Mouse (Mus musculus) embryonic facial prominence, embryonic 11.5 days (tissue): ENCODE data around the gene Olfr1222. TPM values are rescaled to one million over a fixed set of nuclear protein-coding genes. Genes with fewer than 3 reads are reported as not detected.

Experiments
- ATAC-seq: fragments of 200-750 bp; cut with Nextera tagmentation; replicated peaks from 2 replicates; pipeline ENCODE4 v1.8.0; 2017; ENCODE audit warnings: low read depth; ENCODE audit not compliant: insufficient number of reproducible peaks, low FRiP score, low TSS enrichment
- DNase-seq: peaks from one replicate; pipeline ENCODE4 v3.0.0-alpha.2; 2015; ENCODE audit warnings: low spot score
- H3K27ac ChIP-seq: fragments of 300-500 bp; sonication (generic); replicated peaks from 2 replicates; pipeline ENCODE4 v1.5.1; 2014; ENCODE audit warnings: mild to moderate bottlenecking, low read depth, low read length, control low read depth
- H3K27me3 ChIP-seq: fragments of 300-500 bp; sonication (generic); 2 replicates; pipeline ENCODE4 v1.6.1; 2014; ENCODE audit warnings: mild to moderate bottlenecking, low read length, moderate library complexity, mixed read lengths; ENCODE audit not compliant: control insufficient read depth, insufficient read depth
- H3K36me3 ChIP-seq: fragments of 300-500 bp; sonication (generic); replicated peaks from 2 replicates; pipeline ENCODE4 v1.6.1; 2014; ENCODE audit warnings: low read depth, mild to moderate bottlenecking, low read length, moderate library complexity, mixed read lengths; ENCODE audit not compliant: control insufficient read depth, insufficient read depth
- H3K4me1 ChIP-seq: fragments of 300-500 bp; sonication (generic); 2 replicates; pipeline ENCODE4 v1.6.1; 2014; ENCODE audit warnings: low read length, mixed read lengths; ENCODE audit not compliant: control insufficient read depth, insufficient read depth
- H3K4me2 ChIP-seq: fragments of 300-500 bp; sonication (generic); 2 replicates; pipeline ENCODE4 v1.6.1; 2014; ENCODE audit warnings: low read depth, mild to moderate bottlenecking, control low read depth, low read length, moderate library complexity
- H3K4me3 ChIP-seq: fragments of 300-500 bp; sonication (generic); 2 replicates; pipeline ENCODE4 v1.5.1; 2014; ENCODE audit warnings: low read depth, low read length, control low read depth
- H3K9ac ChIP-seq: fragments of 300-500 bp; sonication (generic); replicated peaks from 2 replicates; pipeline ENCODE4 v1.6.1; 2014; ENCODE audit warnings: mild to moderate bottlenecking, control low read depth, low read length
- H3K9me3 ChIP-seq: fragments of 300-500 bp; sonication (generic); replicated peaks from 2 replicates; pipeline ENCODE4 v1.6.1; 2016; ENCODE audit warnings: mild to moderate bottlenecking, low read length, inconsistent platforms, mixed read lengths; ENCODE audit not compliant: control insufficient read depth
- WGBS: fragments of 180-500 bp; shearing (Covaris S2); extraction: QIAGEN DNeasy Blood & Tissue Kit; methylation state at CpG from one replicate; pipeline ENCODE4 v1.1.7; 2014; 5-methylcytosine and 5-hydroxymethylcytosine counted together
- polyA plus RNA-seq: library from polyadenylated mRNA; unstranded; fragments of >200 nt; fragmentation: Nextera tagmentation; extraction: Ambion mirVana; gene quantifications from 2 replicates; pipeline ENCODE4 v1.2.1, GENCODE M21; 2014

Gene Olfr1222
- polyA plus RNA-seq, 1 experiment from 2014 or later = not detected

DNA sequence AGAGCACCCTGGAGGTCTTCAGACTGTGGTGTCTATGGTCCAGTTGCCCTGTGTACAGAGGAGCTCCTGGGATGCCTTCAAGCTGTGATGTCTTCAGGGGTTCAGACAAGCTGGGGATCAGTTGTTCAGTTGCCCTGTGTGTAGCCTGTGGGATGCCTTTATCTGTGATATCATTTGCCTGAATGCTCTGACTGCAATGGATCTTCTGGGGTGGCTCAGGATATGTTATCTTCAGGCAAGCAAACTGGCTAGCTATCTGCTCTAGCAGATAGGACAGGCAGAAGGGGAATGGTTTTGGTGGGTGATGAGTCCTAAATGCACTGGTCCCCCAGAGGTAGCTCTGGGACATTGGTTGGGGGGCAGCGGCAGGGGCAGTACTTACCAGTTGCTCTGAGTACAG, 39.0 kb downstream of the Olfr1222 start:
- DNase-seq (no peak), ATAC-seq (no peak)
- H3K4me2 ChIP-seq = no peak overlapping the region
- H3K4me1 ChIP-seq = no peaks in the 10 kb centered on the region
- no peak overlapping the region for H3K4me3 ChIP-seq
- H3K9me3 ChIP-seq = no peaks in the 10 kb centered on the region
- H3K9ac ChIP-seq = no peak overlapping the region
- no peak overlapping the region for H3K27ac ChIP-seq
- 90% methylated on average over 1 of the region's 1 CpGs for WGBS
- H3K36me3 ChIP-seq = no peaks in the 10 kb centered on the region
- H3K27me3 ChIP-seq = no peaks in the 10 kb centered on the region

DNA sequence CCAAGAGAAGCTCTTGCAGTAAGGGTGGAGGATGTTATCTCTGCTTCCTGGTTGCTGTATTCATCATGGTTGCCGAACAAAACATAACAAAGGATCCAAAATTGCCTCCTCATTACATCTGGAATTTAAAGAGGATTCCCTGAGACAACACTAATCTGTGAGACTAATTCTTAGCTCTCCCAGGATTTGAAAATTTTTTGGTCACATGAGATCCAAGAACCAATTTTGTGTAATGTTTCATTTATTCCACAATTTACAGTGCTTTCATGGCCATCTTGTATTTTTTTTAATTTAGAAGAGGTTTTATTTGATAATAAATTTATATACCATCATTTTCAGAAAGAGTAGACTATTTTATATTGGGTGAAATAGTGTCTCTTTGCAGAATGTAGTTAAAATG, 49.4 kb downstream of the Olfr1222 start, which contains the start of gene Olfr1219:
TSS of gene Olfr1219 (minus strand) at position 101 of the 400 bp plus-strand sequence.
- Histone ChIP-seq H3K27me3 (no peaks in the 10 kb centered on the region), H3K27ac (no peak within 1 kb of the TSS), H3K9me3 (no peaks in the 10 kb centered on the region), H3K4me2 (no peak within 1 kb of the TSS), H3K4me3 (no peak within 1 kb of the TSS), H3K9ac (no peak within 1 kb of the TSS), H3K4me1 (no peaks in the 10 kb centered on the region), H3K36me3 (no peaks in the 10 kb centered on the region)
- ATAC-seq (no peak), DNase-seq (no peak)
- WGBS = 68% methylated on average over 1 of the region's 1 CpGs

DNA sequence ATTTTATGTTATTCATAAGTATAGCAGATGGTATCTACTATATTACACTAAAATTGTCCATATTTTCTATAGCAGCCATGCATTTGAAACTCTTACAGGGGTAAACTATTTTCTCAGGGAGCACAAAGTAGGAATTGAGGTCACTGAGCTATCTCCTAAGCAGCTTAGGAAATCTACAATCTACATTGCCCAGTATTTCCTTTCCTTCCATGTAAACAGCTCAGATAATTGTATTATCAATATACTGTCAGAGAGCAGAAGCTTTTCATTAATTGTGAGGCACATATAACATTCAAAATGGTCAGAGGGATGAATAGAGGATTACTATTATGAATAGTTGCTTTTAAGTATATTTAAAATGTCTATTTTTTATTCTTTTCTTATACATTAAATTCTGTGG, 51.4 kb downstream of the Olfr1222 start:
- ATAC-seq = no peak
- H3K36me3 ChIP-seq = no peaks in the 10 kb centered on the region
- H3K9ac ChIP-seq = no peak overlapping the region

More for the DNA sequence above, 51.4 kb downstream of the Olfr1222 start:
- Histone ChIP-seq H3K27ac (no peak overlapping the region), H3K4me3 (no peak overlapping the region), H3K4me2 (no peak overlapping the region), H3K4me1 (no peaks in the 10 kb centered on the region), H3K9me3 (no peaks in the 10 kb centered on the region), H3K27me3 (no peaks in the 10 kb centered on the region)
- DNase-seq = no peak

Other genes with a start within 250 kb of the Olfr1222 start
- gene Olfr1208, start 230.7 kb downstream of the Olfr1222 start, polyA plus RNA-seq = not detected in 2 replicates
- not detected in 2 replicates for gene Olfr1209, start 217.9 kb downstream of the Olfr1222 start, polyA plus RNA-seq
- not detected in 2 replicates for gene Olfr1211, start 194.9 kb downstream of the Olfr1222 start, polyA plus RNA-seq
- gene Olfr1212, start 179.1 kb downstream of the Olfr1222 start, polyA plus RNA-seq = not detected in 2 replicates
- not detected in 2 replicates for gene Gm13762, start 152.8 kb downstream of the Olfr1222 start, polyA plus RNA-seq
- gene Olfr1214, start 140.4 kb downstream of the Olfr1222 start, polyA plus RNA-seq = not detected in 2 replicates
- not detected in 2 replicates for gene Olfr1215, start 126.1 kb downstream of the Olfr1222 start, polyA plus RNA-seq
- not detected in 2 replicates for gene Olfr1216, start 114.7 kb downstream of the Olfr1222 start, polyA plus RNA-seq
- not detected in 2 replicates for gene Olfr1217, start 101.0 kb downstream of the Olfr1222 start, polyA plus RNA-seq
- not detected in 2 replicates for gene Olfr1218, start 71.9 kb downstream of the Olfr1222 start, polyA plus RNA-seq
- not detected in 2 replicates for gene Olfr1219, start 49.5 kb downstream of the Olfr1222 start, polyA plus RNA-seq
- not detected in 2 replicates for gene Olfr1220, start 26.2 kb downstream of the Olfr1222 start, polyA plus RNA-seq
- gene Olfr1221, start 15.8 kb downstream of the Olfr1222 start, polyA plus RNA-seq = not detected in 2 replicates
- gene Olfr1223, start 18.5 kb upstream of the Olfr1222 start, polyA plus RNA-seq = not detected in 2 replicates
- gene Olfr1224-ps1, start 31.0 kb upstream of the Olfr1222 start, polyA plus RNA-seq = not detected in 2 replicates
- not detected in 2 replicates for gene Olfr1225, start 41.6 kb upstream of the Olfr1222 start, polyA plus RNA-seq
- gene Olfr1226, start 67.0 kb upstream of the Olfr1222 start, polyA plus RNA-seq = not detected in 2 replicates
- not detected in 2 replicates for gene Olfr1228, start 121.0 kb upstream of the Olfr1222 start, polyA plus RNA-seq
- gene Olfr1229, start 155.0 kb upstream of the Olfr1222 start, polyA plus RNA-seq = not detected in 2 replicates
- not detected in 2 replicates for gene Olfr1230, start 164.2 kb upstream of the Olfr1222 start, polyA plus RNA-seq
- gene Olfr1231, start 174.0 kb upstream of the Olfr1222 start, polyA plus RNA-seq = not detected in 2 replicates
- gene Olfr1232, start 196.6 kb upstream of the Olfr1222 start, polyA plus RNA-seq = not detected in 2 replicates
- gene Olfr1233, start 209.3 kb upstream of the Olfr1222 start, polyA plus RNA-seq = not detected in 2 replicates
- gene Olfr1234, start 231.8 kb upstream of the Olfr1222 start, polyA plus RNA-seq = not detected in 2 replicates